Mouse (Mus musculus): ENCODE measurements at regions not wholly inside any gene's neighbourhood (a gene's known extent, or its start where the extent isn't known, plus 50 kb on each side); places are given as distances from the start of the nearest gene placed in this dataset.
A peak's percentile ranks its signal among the peaks of the same experiment; 100 is the strongest.
"Not testable (repeated sequence)": the region's sequence is repeated elsewhere in the genome, so short reads cannot be mapped to it uniquely, and the experiment has no call there.

DNA sequence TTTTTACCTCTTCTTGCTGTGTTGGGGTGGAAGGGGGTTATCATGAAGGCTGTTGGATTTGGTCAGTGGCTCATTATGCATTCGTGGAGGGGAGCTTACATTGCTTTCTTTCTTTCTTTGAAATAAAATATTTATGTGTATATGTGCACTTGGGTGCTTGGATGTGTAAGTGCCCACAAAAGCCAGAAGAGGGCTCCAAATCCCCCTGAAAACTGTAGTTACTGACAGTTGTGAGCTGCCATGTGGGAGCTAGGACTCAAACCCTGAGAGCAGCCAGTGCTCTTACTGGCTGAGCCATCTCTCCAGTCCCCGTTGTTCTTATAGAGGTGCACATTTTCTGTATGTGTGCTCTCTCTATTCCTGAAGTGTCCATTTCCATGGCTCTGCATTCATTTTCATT, 415.6 kb upstream of the Zfp507 start:
- no peak for DNase-seq
- WGBS, result 52% methylated on average over 2 of the region's 2 CpGs
- Histone ChIP-seq H3K27ac (ENCODE audit: insufficient read depth, low read length) (no peak overlapping the region), H3K4me1 (ENCODE audit: control insufficient read depth, insufficient read depth, low read length) (no peaks in the 10 kb centered on the region), H3K4me3 (replicated peaks; ENCODE audit: insufficient read depth, low read depth, low read length) (no peak overlapping the region), H3K27me3 (ENCODE audit: control insufficient read depth, insufficient read depth, low read length) (no peaks in the 10 kb centered on the region)
- TF ChIP-seq CTCF (IDR thresholded peaks at IDR 0.05; ENCODE audit: borderline replicate concordance, insufficient read depth, low read depth, low read length) (no peak), POLR2A (IDR thresholded peaks at IDR 0.05; ENCODE audit: borderline replicate concordance, insufficient read depth, low read length) (no peak)

DNA sequence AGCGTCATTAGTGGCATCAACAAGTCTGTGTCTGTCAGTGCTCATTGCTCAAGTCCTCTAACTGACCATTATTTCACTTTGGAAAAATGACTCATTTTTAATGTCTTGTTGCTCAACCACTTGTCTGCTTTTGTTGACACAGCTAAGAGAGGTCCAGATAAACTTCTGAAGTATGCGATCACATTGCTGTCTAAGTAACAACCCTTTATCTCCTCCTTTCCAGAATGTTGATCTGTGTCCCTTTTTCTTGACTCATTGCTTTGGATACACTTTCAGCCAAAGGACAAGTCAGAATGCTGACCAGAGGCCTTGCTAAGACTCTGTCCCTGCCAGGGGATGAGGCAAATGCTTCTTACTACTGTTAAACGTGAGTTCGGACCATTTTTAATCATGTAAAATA, 407.2 kb upstream of the Zfp507 start:
- H3K4me1 ChIP-seq (ENCODE audit: control insufficient read depth, insufficient read depth, low read length), result no peaks in the 10 kb centered on the region
- no peak overlapping the region for H3K27ac ChIP-seq (ENCODE audit: insufficient read depth, low read length)
- H3K4me3 ChIP-seq (replicated peaks; ENCODE audit: insufficient read depth, low read depth, low read length), result no peak overlapping the region
- no peaks in the 10 kb centered on the region for H3K27me3 ChIP-seq (ENCODE audit: control insufficient read depth, insufficient read depth, low read length)
- TF ChIP-seq CTCF (IDR thresholded peaks at IDR 0.05; ENCODE audit: borderline replicate concordance, insufficient read depth, low read depth, low read length) (no peak), POLR2A (IDR thresholded peaks at IDR 0.05; ENCODE audit: borderline replicate concordance, insufficient read depth, low read length) (no peak)
- WGBS, result 94% methylated on average over 4 of the region's 4 CpGs
- DNase-seq, result no peak

DNA sequence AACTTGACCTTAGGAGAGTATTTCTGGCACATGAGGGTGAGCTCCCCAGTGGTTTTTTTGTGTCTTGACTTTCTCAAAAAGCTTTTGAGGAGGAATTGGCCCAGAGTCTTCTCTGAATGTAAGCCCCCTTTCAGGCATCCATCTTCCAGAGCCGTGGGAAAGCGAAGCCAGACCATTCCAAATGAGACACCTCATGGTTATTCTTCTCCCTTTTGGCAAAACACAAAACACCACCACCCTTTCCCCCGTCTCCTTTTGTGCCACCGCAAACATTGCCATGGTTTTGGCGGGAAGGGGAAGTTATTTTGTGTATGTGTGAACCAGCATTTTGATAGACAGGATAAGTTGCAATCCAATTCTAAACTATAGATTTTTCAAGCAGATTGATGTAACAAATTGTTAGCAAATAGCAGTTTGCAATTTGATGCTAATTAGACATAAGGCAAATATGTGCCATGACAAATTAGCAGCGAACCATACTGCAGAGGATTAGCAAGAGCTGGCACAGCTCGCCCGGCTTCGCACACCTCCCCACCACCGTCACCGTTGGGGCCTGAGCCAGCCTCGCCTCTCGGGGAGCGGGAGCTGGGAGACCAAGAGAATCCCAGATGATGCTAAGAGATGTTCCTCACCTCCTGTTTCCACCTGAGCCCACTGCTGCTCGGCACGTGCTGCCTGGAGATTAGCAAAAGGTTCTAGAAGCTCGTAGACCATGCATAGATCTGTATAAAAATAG, 404.9 kb upstream of the Zfp507 start:
- WGBS, result 13% methylated on average over 17 of the region's 17 CpGs
- H3K4me3 ChIP-seq (replicated peaks; ENCODE audit: insufficient read depth, low read depth, low read length), result no peak overlapping the region
- H3K27ac ChIP-seq (ENCODE audit: insufficient read depth, low read length), result no peak overlapping the region
- TF ChIP-seq POLR2A (IDR thresholded peaks at IDR 0.05; ENCODE audit: borderline replicate concordance, insufficient read depth, low read length), result no peak
- TF ChIP-seq CTCF (IDR thresholded peaks at IDR 0.05; ENCODE audit: borderline replicate concordance, insufficient read depth, low read depth, low read length), result no peak
- no peak for DNase-seq
- no peaks in the 10 kb centered on the region for H3K27me3 ChIP-seq (ENCODE audit: control insufficient read depth, insufficient read depth, low read length)
- H3K4me1 ChIP-seq (ENCODE audit: control insufficient read depth, insufficient read depth, low read length), result no peaks in the 10 kb centered on the region

DNA sequence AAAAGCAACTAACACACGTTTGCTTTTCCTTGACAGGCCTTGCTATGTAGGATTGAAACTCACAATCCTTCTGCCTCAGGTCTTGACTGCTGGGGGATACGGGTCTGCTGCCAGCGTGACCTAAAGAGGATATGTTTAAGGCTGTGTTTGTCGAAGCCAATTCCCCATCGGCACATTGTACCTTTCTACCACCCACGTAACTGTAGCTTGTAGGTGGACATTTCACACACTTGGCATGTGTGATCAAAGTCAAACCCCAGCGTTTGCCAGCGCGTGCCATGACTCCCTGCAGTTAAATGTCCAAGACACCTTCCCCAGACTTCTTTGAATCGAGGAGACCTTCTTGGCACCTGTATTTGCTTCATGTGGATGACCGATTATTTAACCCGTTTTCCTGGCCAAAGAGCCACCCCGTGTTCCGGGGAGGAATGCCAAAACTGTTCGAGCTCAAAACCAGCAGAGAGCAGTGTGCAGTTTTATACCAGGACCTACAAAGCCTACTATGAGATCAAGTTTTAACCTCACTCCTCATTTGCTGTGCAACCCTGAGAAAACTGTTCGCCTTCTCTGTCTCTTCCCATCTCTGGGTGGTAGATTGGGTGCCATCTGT, 395.4 kb upstream of the Zfp507 start:
- H3K27me3 ChIP-seq (ENCODE audit: control insufficient read depth, insufficient read depth, low read length), result no peaks in the 10 kb centered on the region
- peak in 1 of 2 experiments; percentile 5 for DNase-seq
- no peak overlapping the region for H3K4me3 ChIP-seq (replicated peaks; ENCODE audit: insufficient read depth, low read depth, low read length)
- no peak for TF ChIP-seq CTCF (IDR thresholded peaks at IDR 0.05; ENCODE audit: borderline replicate concordance, insufficient read depth, low read depth, low read length)
- no peak for TF ChIP-seq POLR2A (IDR thresholded peaks at IDR 0.05; ENCODE audit: borderline replicate concordance, insufficient read depth, low read length)
- peaks cover 3% of the 10 kb centered on the region for H3K4me1 ChIP-seq (ENCODE audit: control insufficient read depth, insufficient read depth, low read length)
- WGBS, result 16% methylated on average over 16 of the region's 16 CpGs
- no peak overlapping the region for H3K27ac ChIP-seq (ENCODE audit: insufficient read depth, low read length)

DNA sequence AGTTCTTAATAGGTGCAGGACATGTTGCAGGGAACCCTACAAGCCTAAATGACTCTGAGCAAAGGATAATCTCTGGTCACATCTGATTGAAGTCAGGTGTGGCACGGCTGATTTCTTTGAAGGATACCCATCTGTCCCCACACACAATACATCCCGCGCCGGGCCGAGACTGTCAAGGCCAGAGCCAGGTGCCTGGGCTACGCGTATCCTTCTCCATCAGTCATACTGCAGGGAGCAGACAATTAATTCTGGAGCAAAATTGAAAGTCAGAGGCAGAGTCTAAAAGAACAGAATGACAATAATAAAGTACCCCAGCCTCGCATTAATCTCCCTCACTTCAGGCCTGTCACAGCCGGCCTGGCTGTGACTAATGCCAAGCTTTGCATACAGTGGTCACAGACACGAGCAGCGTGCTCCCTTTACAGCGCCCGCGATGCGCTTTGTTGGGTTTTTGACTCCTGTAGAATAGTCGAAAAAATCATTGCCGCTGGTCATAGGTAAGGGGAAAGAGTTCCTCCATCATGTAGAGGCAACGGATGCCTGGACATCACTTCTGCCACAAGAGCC, 393.4 kb upstream of the Zfp507 start:
- H3K27ac ChIP-seq (ENCODE audit: insufficient read depth, low read length), result no peak overlapping the region
- no peak for TF ChIP-seq POLR2A (IDR thresholded peaks at IDR 0.05; ENCODE audit: borderline replicate concordance, insufficient read depth, low read length)
- no peak for TF ChIP-seq CTCF (IDR thresholded peaks at IDR 0.05; ENCODE audit: borderline replicate concordance, insufficient read depth, low read depth, low read length)
- WGBS, result 89% methylated on average over 18 of the region's 18 CpGs
- no peaks in the 10 kb centered on the region for H3K27me3 ChIP-seq (ENCODE audit: control insufficient read depth, insufficient read depth, low read length)
- H3K4me3 ChIP-seq (replicated peaks; ENCODE audit: insufficient read depth, low read depth, low read length), result no peak overlapping the region
- peaks cover 3% of the 10 kb centered on the region for H3K4me1 ChIP-seq (ENCODE audit: control insufficient read depth, insufficient read depth, low read length)
- no peak for DNase-seq

DNA sequence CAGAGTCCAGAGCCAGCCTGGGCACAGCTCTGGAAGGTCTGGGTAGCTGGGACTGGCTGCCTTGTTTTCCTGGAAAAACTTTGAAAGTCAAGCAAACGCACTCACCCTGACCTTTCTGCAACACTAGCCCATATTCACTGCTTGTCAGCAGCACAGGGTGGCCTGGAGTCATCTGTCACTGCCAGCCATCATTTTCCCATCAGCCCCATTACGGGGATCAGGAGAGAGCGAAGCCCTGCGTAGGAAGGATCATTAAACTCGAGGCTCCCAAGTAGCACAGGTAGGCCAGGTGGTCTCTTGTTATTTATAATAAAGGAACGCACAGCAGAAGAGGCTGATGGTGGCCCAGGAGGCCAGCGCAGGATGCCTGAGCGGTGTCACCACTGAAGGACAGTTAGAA, 389.8 kb upstream of the Zfp507 start:
- H3K27ac ChIP-seq (ENCODE audit: insufficient read depth, low read length), result no peak overlapping the region
- TF ChIP-seq POLR2A (IDR thresholded peaks at IDR 0.05; ENCODE audit: borderline replicate concordance, insufficient read depth, low read length) (no peak), CTCF (IDR thresholded peaks at IDR 0.05; ENCODE audit: borderline replicate concordance, insufficient read depth, low read depth, low read length) (no peak)
- no peak for DNase-seq
- H3K4me1 ChIP-seq (ENCODE audit: control insufficient read depth, insufficient read depth, low read length), result no peaks in the 10 kb centered on the region
- no peak overlapping the region for H3K4me3 ChIP-seq (replicated peaks; ENCODE audit: insufficient read depth, low read depth, low read length)
- 85% methylated on average over 8 of the region's 8 CpGs for WGBS
- H3K27me3 ChIP-seq (ENCODE audit: control insufficient read depth, insufficient read depth, low read length), result no peaks in the 10 kb centered on the region

DNA sequence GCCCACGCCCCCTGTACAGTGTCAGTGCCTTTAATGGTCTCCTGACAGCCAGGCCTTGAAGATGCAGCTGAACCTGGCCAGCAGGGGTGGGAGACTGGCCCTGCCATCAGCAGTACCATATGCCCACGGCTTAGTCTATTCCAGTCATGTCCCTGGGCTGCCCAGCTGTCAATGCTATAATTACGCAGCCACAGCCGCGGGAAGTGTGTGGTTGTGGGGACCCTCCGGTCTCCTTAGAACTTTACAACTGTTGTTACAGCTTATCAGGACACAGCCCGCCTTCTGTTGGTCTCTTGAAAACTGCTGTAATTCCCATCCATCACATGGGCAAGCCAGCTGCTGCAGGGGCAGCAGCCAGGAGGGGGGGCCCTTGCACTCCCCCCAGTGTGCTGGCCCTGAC, 375.1 kb upstream of the Zfp507 start:
- Histone ChIP-seq H3K27me3 (ENCODE audit: control insufficient read depth, insufficient read depth, low read length) (no peaks in the 10 kb centered on the region), H3K27ac (ENCODE audit: insufficient read depth, low read length) (no peak overlapping the region), H3K4me3 (replicated peaks; ENCODE audit: insufficient read depth, low read depth, low read length) (no peak overlapping the region), H3K4me1 (ENCODE audit: control insufficient read depth, insufficient read depth, low read length) (no peaks in the 10 kb centered on the region)
- 36% methylated on average over 7 of the region's 7 CpGs for WGBS
- no peak for DNase-seq
- TF ChIP-seq POLR2A (IDR thresholded peaks at IDR 0.05; ENCODE audit: borderline replicate concordance, insufficient read depth, low read length) (no peak), CTCF (IDR thresholded peaks at IDR 0.05; ENCODE audit: borderline replicate concordance, insufficient read depth, low read depth, low read length) (no peak)

DNA sequence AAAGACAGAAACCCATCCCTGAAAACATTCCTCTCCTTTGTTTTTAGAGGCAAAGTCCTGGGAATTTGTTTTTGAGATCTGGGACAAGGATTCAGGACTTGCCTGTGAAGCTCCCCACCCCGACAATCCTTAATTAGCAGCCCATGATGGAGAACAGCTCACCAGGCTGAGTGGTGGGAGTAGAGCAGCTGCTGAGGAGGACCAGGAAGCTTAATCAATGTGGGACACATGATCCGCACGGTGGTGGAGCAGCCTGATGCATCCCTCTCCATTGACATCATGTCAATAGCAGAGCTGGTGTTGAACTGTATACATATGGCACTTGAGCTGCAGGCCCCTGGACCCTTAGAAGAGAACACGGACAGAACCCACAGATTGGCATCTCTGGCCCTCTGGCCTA, 372.5 kb upstream of the Zfp507 start:
- WGBS, result 87% methylated on average over 4 of the region's 4 CpGs
- no peak overlapping the region for H3K4me3 ChIP-seq (replicated peaks; ENCODE audit: insufficient read depth, low read depth, low read length)
- H3K27me3 ChIP-seq (ENCODE audit: control insufficient read depth, insufficient read depth, low read length), result no peaks in the 10 kb centered on the region
- TF ChIP-seq POLR2A (IDR thresholded peaks at IDR 0.05; ENCODE audit: borderline replicate concordance, insufficient read depth, low read length) (no peak), CTCF (IDR thresholded peaks at IDR 0.05; ENCODE audit: borderline replicate concordance, insufficient read depth, low read depth, low read length) (no peak)
- H3K27ac ChIP-seq (ENCODE audit: insufficient read depth, low read length), result no peak overlapping the region
- DNase-seq, result no peak
- H3K4me1 ChIP-seq (ENCODE audit: control insufficient read depth, insufficient read depth, low read length), result no peaks in the 10 kb centered on the region

DNA sequence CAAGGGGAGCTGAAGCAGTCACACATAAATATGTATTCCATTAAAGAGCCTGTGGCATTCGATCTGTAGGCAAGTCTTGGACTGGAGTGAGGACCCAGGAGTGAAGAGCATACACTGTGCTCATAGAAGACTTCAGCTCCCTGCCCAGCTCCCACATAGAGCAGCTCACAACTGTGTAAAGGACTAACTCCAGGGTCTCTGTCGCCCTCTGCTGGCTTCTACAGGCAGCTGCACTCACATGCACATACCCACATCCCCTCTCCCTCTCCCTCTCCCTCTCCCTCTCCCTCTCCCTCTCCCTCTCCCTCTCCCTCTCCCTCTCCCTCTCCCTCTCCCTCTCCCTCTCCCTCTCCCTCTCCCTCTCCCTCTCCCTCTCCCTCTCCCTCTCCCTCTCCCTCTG, 369.7 kb upstream of the Zfp507 start:
- WGBS, result 65% methylated on average over 2 of the region's 2 CpGs
- not testable (repeated sequence) for H3K27me3 ChIP-seq (ENCODE audit: control insufficient read depth, insufficient read depth, low read length); DNase-seq; H3K4me1 ChIP-seq (ENCODE audit: control insufficient read depth, insufficient read depth, low read length); H3K4me3 ChIP-seq (replicated peaks; ENCODE audit: insufficient read depth, low read depth, low read length); H3K27ac ChIP-seq (ENCODE audit: insufficient read depth, low read length)
